Mouse (Mus musculus) midbrain, embryonic 14.5 days (tissue): ENCODE measurements around the gene Myt1l. TPM values are rescaled to one million over a fixed set of nuclear protein-coding genes. Genes with fewer than 3 reads are reported as not detected.

ENCODE experiments used
- ATAC-seq: fragments of 200-750 bp; cut with Nextera tagmentation; 2 replicates; pipeline ENCODE4 v1.8.0; 2017; ENCODE audit warnings: moderate number of reproducible peaks, moderate library complexity; ENCODE audit not compliant: low FRiP score, low TSS enrichment
- DNase-seq: peaks from one replicate; pipeline ENCODE4 v3.0.0-alpha.2; 2015
- H3K27ac ChIP-seq: fragments of 300-500 bp; sonication (generic); replicated peaks from 2 replicates; pipeline ENCODE4 v1.5.1; 2014; ENCODE audit warnings: mild to moderate bottlenecking, low read depth, low read length, moderate library complexity
- H3K27me3 ChIP-seq: fragments of 300-500 bp; sonication (generic); 2 replicates; pipeline ENCODE4 v1.6.1; 2014; ENCODE audit warnings: low read length, control low read depth, mixed read lengths; ENCODE audit not compliant: control insufficient read depth, insufficient read depth
- H3K36me3 ChIP-seq: fragments of 300-500 bp; sonication (generic); 2 replicates; pipeline ENCODE4 v1.6.1; 2014; ENCODE audit warnings: low read length, control low read depth; ENCODE audit not compliant: control insufficient read depth, insufficient read depth
- H3K4me1 ChIP-seq: fragments of 300-500 bp; sonication (generic); 2 replicates; pipeline ENCODE4 v1.6.1; 2014; ENCODE audit warnings: mild to moderate bottlenecking, antibody characterized with exemption, low read length, control low read depth; ENCODE audit not compliant: control insufficient read depth, insufficient read depth
- H3K4me2 ChIP-seq: fragments of 300-500 bp; sonication (generic); 2 replicates; pipeline ENCODE4 v1.6.1; 2014; ENCODE audit warnings: mild to moderate bottlenecking, low read length, moderate library complexity
- H3K4me3 ChIP-seq: fragments of 300-500 bp; sonication (generic); replicated peaks from 2 replicates; pipeline ENCODE4 v1.5.1; 2014; ENCODE audit warnings: low read depth, low read length
- H3K9ac ChIP-seq: fragments of 300-500 bp; sonication (generic); replicated peaks from 2 replicates; pipeline ENCODE4 v1.6.1; 2014; ENCODE audit warnings: mild to moderate bottlenecking, low read length, moderate library complexity
- H3K9me3 ChIP-seq: fragments of 300-500 bp; sonication (generic); 2 replicates; pipeline ENCODE4 v1.6.1; 2016; ENCODE audit warnings: low read length, control low read depth, mixed read lengths; ENCODE audit not compliant: control insufficient read depth
- WGBS: fragments of 180-500 bp; shearing (Covaris S2); extraction: QIAGEN DNeasy Blood & Tissue Kit; methylation state at CpG from one replicate; pipeline ENCODE4 v1.1.7; 2014; 5-methylcytosine and 5-hydroxymethylcytosine counted together
- polyA plus RNA-seq: library from polyadenylated mRNA; unstranded; fragments of >200 nt; fragmentation: Nextera tagmentation; extraction: Ambion mirVana; gene quantifications from 2 replicates; pipeline ENCODE4 v1.2.1, GENCODE M21; 2014

The Myt1l gene
- polyA plus RNA-seq, 1 experiment from 2014 or later: 250 TPM

GRCm38 (mm10) chr12:29599916-29600315 is 71.7 kb downstream of the Myt1l start:
- ATAC-seq: no peak
- H3K4me1 ChIP-seq: no peaks in the 10 kb centered on the region
- no peak overlapping the region for H3K4me3 ChIP-seq
- peaks cover 14% of the 10 kb centered on the region; the same call in 1 of the 2 replicates for H3K36me3 ChIP-seq
- no peaks in the 10 kb centered on the region for H3K9me3 ChIP-seq
- H3K27ac ChIP-seq: no peak overlapping the region
- H3K9ac ChIP-seq: no peak overlapping the region
- no peaks in the 10 kb centered on the region for H3K27me3 ChIP-seq
- 55% methylated on average over 6 of the region's 6 CpGs for WGBS
- DNase-seq: peak; percentile 37
- no peak overlapping the region for H3K4me2 ChIP-seq

GRCm38 (mm10) chr12:29601223-29601622 is 73.0 kb downstream of the Myt1l start:
- H3K4me2 ChIP-seq: no peak overlapping the region
- no peak overlapping the region for H3K4me3 ChIP-seq
- H3K27me3 ChIP-seq: no peaks in the 10 kb centered on the region
- H3K9ac ChIP-seq: no peak overlapping the region
- H3K36me3 ChIP-seq: 0 out of 2 replicates have a peak, but pooled peaks cover 8% of the 10 kb centered on the region
- H3K27ac ChIP-seq: no peak overlapping the region
- no peaks in the 10 kb centered on the region for H3K9me3 ChIP-seq
- H3K4me1 ChIP-seq: no peaks in the 10 kb centered on the region
- no peak for DNase-seq
- 77% methylated on average over 6 of the region's 6 CpGs for WGBS
- ATAC-seq: no peak

- WGBS: 91% methylated on average over 7 of the region's 7 CpGs
- Histone ChIP-seq H3K27me3 (no peaks in the 10 kb centered on the region), H3K9ac (no peak overlapping the region), H3K4me3 (no peak overlapping the region), H3K27ac (no peak overlapping the region), H3K36me3 (0 out of 2 replicates have a peak, but pooled peaks cover 4% of the 10 kb centered on the region), H3K4me1 (no peaks in the 10 kb centered on the region), H3K9me3 (no peaks in the 10 kb centered on the region), H3K4me2 (no peak overlapping the region)
- ATAC-seq: no peak
- no peak for DNase-seq
These were observed 76.5 kb downstream of the Myt1l start for GRCm38 (mm10) chr12:29604659-29605058.

- no peak overlapping the region for H3K9ac ChIP-seq
- H3K4me2 ChIP-seq: no peak overlapping the region
- WGBS: 79% methylated on average over 5 of the region's 5 CpGs
- DNase-seq (no peak), ATAC-seq (no peak)
- 0 out of 2 replicates have a peak, but pooled peaks cover 4% of the 10 kb centered on the region for H3K36me3 ChIP-seq
- no peaks in the 10 kb centered on the region for H3K9me3 ChIP-seq
- H3K4me3 ChIP-seq: no peak overlapping the region
- no peak overlapping the region for H3K27ac ChIP-seq
- no peaks in the 10 kb centered on the region for H3K27me3 ChIP-seq
- no peaks in the 10 kb centered on the region for H3K4me1 ChIP-seq
These were observed 76.9 kb downstream of the Myt1l start for GRCm38 (mm10) chr12:29605124-29605523.

- Histone ChIP-seq H3K27ac (no peak overlapping the region), H3K9ac (no peak overlapping the region), H3K4me3 (no peak overlapping the region), H3K27me3 (no peaks in the 10 kb centered on the region), H3K4me1 (no peaks in the 10 kb centered on the region), H3K4me2 (no peak overlapping the region), H3K36me3 (0 out of 2 replicates have a peak, but pooled peaks cover 8% of the 10 kb centered on the region), H3K9me3 (0 out of 2 replicates have a peak, but pooled peaks cover 2% of the 10 kb centered on the region)
- DNase-seq: no peak
- ATAC-seq: no peak
- WGBS: 80% methylated on average over 6 of the region's 6 CpGs
These were observed 78.0 kb downstream of the Myt1l start for GRCm38 (mm10) chr12:29606221-29606620.

GRCm38 (mm10) chr12:29617746-29618145 is 89.6 kb downstream of the Myt1l start:
- Histone ChIP-seq H3K9me3 (no peaks in the 10 kb centered on the region), H3K27me3 (no peaks in the 10 kb centered on the region), H3K9ac (no peak overlapping the region), H3K4me3 (no peak overlapping the region), H3K4me2 (no peak overlapping the region), H3K36me3 (no peaks in the 10 kb centered on the region), H3K27ac (no peak overlapping the region), H3K4me1 (peaks cover 5% of the 10 kb centered on the region; the same call in 1 of the 2 replicates)
- ATAC-seq (no peak), DNase-seq (no peak)

- Histone ChIP-seq H3K9ac (no peak overlapping the region), H3K36me3 (no peaks in the 10 kb centered on the region), H3K4me1 (peaks cover 9% of the 10 kb centered on the region; the same call in 1 of the 2 replicates), H3K27me3 (no peaks in the 10 kb centered on the region), H3K9me3 (no peaks in the 10 kb centered on the region), H3K4me3 (no peak overlapping the region), H3K4me2 (no peak overlapping the region), H3K27ac (no peak overlapping the region)
- 65% methylated on average over 5 of the region's 5 CpGs for WGBS
- ATAC-seq (no peak), DNase-seq (peak; percentile 23)
These were observed 93.3 kb downstream of the Myt1l start for GRCm38 (mm10) chr12:29621530-29621929.

- H3K9me3 ChIP-seq: no peaks in the 10 kb centered on the region
- no peak overlapping the region for H3K4me2 ChIP-seq
- DNase-seq (peak; percentile 50), ATAC-seq (no peak; the same call in 1 of the 2 replicates)
- H3K27me3 ChIP-seq: no peaks in the 10 kb centered on the region
- no peaks in the 10 kb centered on the region for H3K36me3 ChIP-seq
- H3K4me3 ChIP-seq: no peak overlapping the region
- H3K27ac ChIP-seq: no peak overlapping the region; the same call in 1 of the 2 replicates
- no peak overlapping the region for H3K9ac ChIP-seq
- 69% methylated on average over 15 of the region's 15 CpGs for WGBS
- H3K4me1 ChIP-seq: peaks cover 26% of the 10 kb centered on the region
These were observed 100.0 kb downstream of the Myt1l start for GRCm38 (mm10) chr12:29627956-29628750.
